Mouse (Mus musculus): ENCODE measurements around the gene Irf9. TPM values are rescaled to one million over a fixed set of nuclear protein-coding genes. Genes with fewer than 3 reads are reported as not detected.

Gene Irf9
- polyA plus RNA-seq, 1 experiment from 2014 or later, result 10.2 TPM

DNA sequence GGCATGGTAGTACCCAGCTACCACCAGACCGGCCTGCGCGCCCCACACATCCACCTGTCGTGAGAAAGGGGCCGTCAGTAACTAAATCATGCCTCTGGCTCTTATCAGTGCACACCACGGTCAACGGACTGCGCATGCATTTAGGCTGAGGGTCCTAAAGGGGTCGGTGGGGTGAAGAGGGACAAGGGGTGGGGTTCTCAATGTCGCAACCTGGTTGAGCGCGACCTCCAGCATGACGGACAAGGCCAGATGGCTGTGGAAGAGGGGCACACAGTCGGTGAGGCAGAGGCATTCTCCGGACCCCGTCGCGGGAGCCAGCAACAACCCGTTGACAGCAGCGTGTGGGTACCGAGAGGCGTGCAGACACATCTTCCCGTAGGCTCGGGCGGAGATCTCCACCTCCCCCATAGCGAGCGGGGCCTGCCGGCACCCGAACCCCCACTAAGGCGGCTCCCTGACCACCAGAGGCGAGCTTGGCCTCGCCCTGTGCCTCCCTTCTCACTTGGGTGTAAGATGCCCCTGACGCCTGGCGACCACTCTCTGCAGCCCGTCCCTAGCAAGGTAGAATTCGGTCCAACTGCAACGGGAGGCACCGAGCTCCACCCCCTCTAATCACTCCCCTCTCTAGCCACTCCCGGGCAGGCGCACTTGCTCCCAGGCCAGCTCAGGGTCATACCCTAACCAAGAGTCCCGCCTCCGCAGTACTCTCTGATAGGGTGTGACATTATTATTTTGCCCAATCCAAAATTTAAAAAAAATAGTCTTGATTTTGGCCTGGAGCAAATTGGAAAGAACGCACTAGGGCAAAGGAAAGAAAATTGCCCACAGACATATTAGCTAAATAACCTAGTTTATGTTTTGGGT is 18.4 kb upstream of the Irf9 start, which contains the start of gene Emc9:
TSS of gene Emc9 (minus strand) at position 601 of the 864 bp plus-strand sequence.
- Histone ChIP-seq H3K9me3 (no peaks in the 10 kb centered on the region), H3K4me2 (peak within 1 kb of the TSS; percentile 77), H3K36me3 (peaks cover 26% of the 10 kb centered on the region), H3K27ac (replicated peaks) (peak within 1 kb of the TSS; percentile 56), H3K4me1 (replicated peaks) (peaks cover 16% of the 10 kb centered on the region), H3K9ac (peak within 1 kb of the TSS; percentile 50), H3K27me3 (no peaks in the 10 kb centered on the region), H3K4me3 (peak within 1 kb of the TSS; percentile 46)
- ATAC-seq (ENCODE audit: low FRiP score, low read depth), result peak; percentile 77
- 3% methylated on average over 43 of the region's 43 CpGs for WGBS

DNA sequence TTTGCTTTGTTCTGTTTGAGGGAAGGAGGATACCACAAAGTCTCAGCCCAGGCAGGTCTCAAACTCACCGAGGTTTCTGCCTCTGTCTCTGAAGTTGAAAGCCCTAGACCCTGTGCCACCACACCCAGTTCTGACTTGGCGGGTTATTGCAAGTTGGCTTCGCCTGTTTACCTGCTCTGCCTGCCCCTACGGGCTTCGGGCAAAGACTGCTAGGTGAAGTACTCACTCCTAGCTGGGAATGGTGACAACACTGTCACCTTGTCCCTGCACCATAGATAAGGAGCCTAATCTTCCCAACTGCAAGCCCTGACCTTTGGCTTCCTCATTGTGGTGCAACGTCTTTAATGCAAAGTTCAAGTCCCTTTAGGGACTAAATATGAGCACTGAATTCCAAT is 17.8 kb upstream of the Irf9 start:
- Histone ChIP-seq H3K27ac (replicated peaks) (0 out of 2 replicates have a peak overlapping the region, but pooled peaks have one; percentile 32), H3K9me3 (no peaks in the 10 kb centered on the region), H3K4me3 (peak overlapping the region; percentile 46), H3K4me2 (peak overlapping the region; percentile 77), H3K4me1 (replicated peaks) (peaks cover 23% of the 10 kb centered on the region), H3K9ac (no peak overlapping the region), H3K27me3 (no peaks in the 10 kb centered on the region), H3K36me3 (peaks cover 25% of the 10 kb centered on the region)
- 58% methylated on average over 6 of the region's 6 CpGs for WGBS
- no peak for ATAC-seq (ENCODE audit: low FRiP score, low read depth)

GRCm38 (mm10) chr14:55586149-55586548 is 17.2 kb upstream of the Irf9 start:
- Histone ChIP-seq H3K4me3 (no peak overlapping the region), H3K4me1 (replicated peaks) (peaks cover 24% of the 10 kb centered on the region), H3K27me3 (no peaks in the 10 kb centered on the region), H3K36me3 (peaks cover 19% of the 10 kb centered on the region), H3K27ac (replicated peaks) (no peak overlapping the region), H3K9me3 (no peaks in the 10 kb centered on the region), H3K4me2 (no peak overlapping the region), H3K9ac (no peak overlapping the region)
- no peak for ATAC-seq (ENCODE audit: low FRiP score, low read depth)
- WGBS, result 94% methylated on average over 2 of the region's 2 CpGs

GRCm38 (mm10) chr14:55589271-55589670 is 14.1 kb upstream of the Irf9 start:
- Histone ChIP-seq H3K27me3 (no peaks in the 10 kb centered on the region), H3K9ac (no peak overlapping the region), H3K4me1 (replicated peaks) (peaks cover 43% of the 10 kb centered on the region), H3K4me3 (no peak overlapping the region), H3K27ac (replicated peaks) (no peak overlapping the region), H3K36me3 (peaks cover 11% of the 10 kb centered on the region), H3K4me2 (no peak overlapping the region), H3K9me3 (no peaks in the 10 kb centered on the region)
- no peak for ATAC-seq (ENCODE audit: low FRiP score, low read depth)
- WGBS, result 93% methylated on average over 5 of the region's 5 CpGs

DNA sequence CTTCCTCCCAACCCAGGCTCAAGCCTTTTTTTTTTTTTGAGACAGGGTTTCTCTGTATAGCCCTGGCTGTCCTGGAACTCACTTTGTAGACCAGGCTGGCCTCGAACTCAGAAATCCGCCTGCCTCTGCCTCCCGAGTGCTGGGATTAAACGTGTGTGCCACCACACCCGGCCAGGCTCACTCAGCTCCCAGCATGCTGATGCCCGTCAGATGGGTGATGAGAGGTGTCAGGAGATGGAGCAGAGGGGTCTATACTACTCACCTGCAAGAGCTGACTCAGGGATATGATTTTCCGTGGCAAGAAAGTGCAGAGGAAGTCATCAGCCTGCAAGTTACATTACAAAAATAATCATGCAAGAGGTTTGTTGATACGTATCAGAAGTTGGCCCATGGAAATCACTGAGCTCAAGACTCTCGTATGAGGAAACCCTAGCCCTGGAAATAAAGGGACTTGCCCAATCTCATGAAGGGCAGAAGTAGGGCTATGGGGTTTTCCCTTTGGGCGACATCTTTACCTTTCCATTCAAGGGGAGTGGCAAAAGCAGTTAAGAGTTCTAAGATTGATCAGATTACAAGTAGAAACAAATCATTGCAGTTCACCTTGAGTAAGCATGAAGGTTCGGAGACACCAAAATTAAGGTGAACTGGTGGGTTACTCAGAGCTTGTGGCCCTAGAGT is 13.5 kb upstream of the Irf9 start:
- ATAC-seq (ENCODE audit: low FRiP score, low read depth), result no peak
- Histone ChIP-seq H3K9me3 (no peaks in the 10 kb centered on the region), H3K4me1 (replicated peaks) (peaks cover 43% of the 10 kb centered on the region), H3K27ac (replicated peaks) (no peak overlapping the region), H3K9ac (peak overlapping the region; percentile 78), H3K4me3 (peak overlapping the region; percentile 80), H3K4me2 (peak overlapping the region; percentile 87), H3K27me3 (no peaks in the 10 kb centered on the region), H3K36me3 (peaks cover 17% of the 10 kb centered on the region)
- WGBS, result 90% methylated on average over 11 of the region's 11 CpGs

DNA sequence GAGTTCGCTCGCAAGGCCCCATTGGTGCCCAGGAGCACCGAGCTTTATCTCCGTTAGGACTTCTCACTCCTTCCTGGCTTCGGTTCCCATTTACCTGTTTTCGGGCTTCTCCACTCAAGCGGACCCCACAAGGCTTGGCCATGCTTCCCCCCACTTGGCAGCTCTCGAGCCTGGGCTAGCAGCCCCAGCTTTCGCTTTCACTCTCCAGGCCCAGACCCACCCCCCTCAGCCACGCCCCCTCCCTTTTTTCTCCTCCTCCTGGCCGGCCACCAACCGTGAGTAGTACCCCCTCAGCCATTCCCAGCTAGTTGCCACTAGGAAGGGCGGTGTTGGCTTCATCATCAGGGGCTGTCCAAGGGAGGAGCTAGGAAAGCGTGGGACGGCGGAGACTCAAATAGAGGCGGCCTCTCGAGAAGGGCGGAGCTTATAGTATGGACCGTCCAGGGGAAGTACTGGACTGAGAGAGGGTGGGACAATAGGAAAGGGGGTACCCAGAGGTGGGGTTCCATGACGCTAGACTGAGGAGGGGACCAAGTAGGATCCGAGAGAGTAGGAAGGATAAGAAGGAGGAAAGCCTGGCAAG is 12.5 kb upstream of the Irf9 start, which contains the start of gene Psme2:
TSS of gene Psme2 (minus strand) at position 366 of the 583 bp plus-strand sequence.
- peak within 1 kb of the TSS; percentile 80 for H3K4me3 ChIP-seq
- H3K27me3 ChIP-seq, result no peaks in the 10 kb centered on the region
- no peaks in the 10 kb centered on the region for H3K9me3 ChIP-seq
- peaks cover 37% of the 10 kb centered on the region for H3K4me1 ChIP-seq (replicated peaks)
- WGBS, result under 1% methylated on average over 21 of the region's 22 CpGs
- H3K9ac ChIP-seq, result peak within 1 kb of the TSS; percentile 78
- peak within 1 kb of the TSS; percentile 96 for H3K27ac ChIP-seq (replicated peaks)
- ATAC-seq (ENCODE audit: low FRiP score, low read depth), result peak; percentile 95
- H3K36me3 ChIP-seq, result peaks cover 26% of the 10 kb centered on the region
- H3K4me2 ChIP-seq, result peak within 1 kb of the TSS; percentile 87

DNA sequence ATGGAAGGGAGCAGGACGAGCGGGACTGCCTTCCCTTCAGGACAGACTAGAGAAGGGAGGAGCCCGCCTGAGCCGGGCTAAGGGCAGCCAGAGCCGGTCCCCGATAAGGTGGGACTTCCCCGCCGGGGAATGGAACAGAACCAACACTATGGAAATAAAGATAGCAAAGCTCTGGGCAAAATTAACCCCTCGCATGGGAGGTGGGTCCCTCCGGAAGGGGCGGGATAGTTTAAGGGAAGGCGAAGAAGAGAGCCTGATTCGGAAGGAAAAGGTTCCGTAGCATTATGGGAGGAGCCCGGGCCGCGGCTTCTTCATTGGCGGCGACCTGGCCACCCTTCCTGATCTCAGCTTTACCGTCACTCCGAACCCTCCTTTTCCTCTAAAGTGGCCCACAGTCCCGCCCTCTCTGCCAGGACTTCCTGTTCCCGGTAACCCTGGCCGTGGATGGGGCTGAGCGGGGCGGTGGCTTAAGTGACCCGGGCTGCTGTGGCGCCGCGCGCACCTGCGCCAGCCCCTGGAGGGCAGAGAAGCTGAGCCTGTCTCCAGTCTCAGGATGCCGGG is 12.0 kb upstream of the Irf9 start, which contains the start of gene Rnf31:
TSS of gene Rnf31 (plus strand) at position 378 of the 561 bp plus-strand sequence.
- no peaks in the 10 kb centered on the region for H3K27me3 ChIP-seq
- H3K9me3 ChIP-seq, result no peaks in the 10 kb centered on the region
- H3K36me3 ChIP-seq, result peaks cover 31% of the 10 kb centered on the region
- ATAC-seq (ENCODE audit: low FRiP score, low read depth), result peak; percentile 90
- H3K27ac ChIP-seq (replicated peaks), result peak within 1 kb of the TSS; percentile 96
- under 1% methylated on average over 33 of the region's 33 CpGs for WGBS
- H3K4me2 ChIP-seq, result peak within 1 kb of the TSS; percentile 87
- peak within 1 kb of the TSS; percentile 80 for H3K4me3 ChIP-seq
- peak within 1 kb of the TSS; percentile 78 for H3K9ac ChIP-seq
- peaks cover 37% of the 10 kb centered on the region for H3K4me1 ChIP-seq (replicated peaks)

DNA sequence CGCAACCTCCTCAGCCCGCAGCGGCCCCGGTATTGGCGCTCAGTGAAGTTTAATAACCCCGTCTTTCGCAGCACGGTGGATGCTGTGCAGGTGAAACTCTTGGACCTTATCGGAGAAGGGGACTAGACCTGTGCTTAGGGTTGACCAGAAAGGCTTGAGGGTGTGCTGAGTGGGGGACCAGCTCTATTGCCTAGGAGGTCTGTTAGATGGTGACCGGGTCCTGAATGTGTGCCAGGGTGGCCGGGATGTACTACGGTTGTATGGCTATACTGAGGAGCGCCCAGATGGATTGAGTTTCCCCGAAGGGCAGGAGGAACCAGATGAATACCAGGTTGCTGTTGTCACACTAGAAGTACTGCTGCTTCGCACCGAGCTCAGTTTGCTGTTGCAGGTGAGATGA is 11.1 kb upstream of the Irf9 start:
- H3K4me3 ChIP-seq, result peak overlapping the region; percentile 80
- H3K4me1 ChIP-seq (replicated peaks), result peaks cover 37% of the 10 kb centered on the region
- 8% methylated on average over 16 of the region's 16 CpGs for WGBS
- no peaks in the 10 kb centered on the region for H3K9me3 ChIP-seq
- H3K27ac ChIP-seq (replicated peaks), result peak overlapping the region; percentile 96
- peak overlapping the region; percentile 78 for H3K9ac ChIP-seq
- no peak for ATAC-seq (ENCODE audit: low FRiP score, low read depth)
- H3K36me3 ChIP-seq, result peaks cover 37% of the 10 kb centered on the region
- H3K4me2 ChIP-seq, result peak overlapping the region; percentile 87
- H3K27me3 ChIP-seq, result no peaks in the 10 kb centered on the region

DNA sequence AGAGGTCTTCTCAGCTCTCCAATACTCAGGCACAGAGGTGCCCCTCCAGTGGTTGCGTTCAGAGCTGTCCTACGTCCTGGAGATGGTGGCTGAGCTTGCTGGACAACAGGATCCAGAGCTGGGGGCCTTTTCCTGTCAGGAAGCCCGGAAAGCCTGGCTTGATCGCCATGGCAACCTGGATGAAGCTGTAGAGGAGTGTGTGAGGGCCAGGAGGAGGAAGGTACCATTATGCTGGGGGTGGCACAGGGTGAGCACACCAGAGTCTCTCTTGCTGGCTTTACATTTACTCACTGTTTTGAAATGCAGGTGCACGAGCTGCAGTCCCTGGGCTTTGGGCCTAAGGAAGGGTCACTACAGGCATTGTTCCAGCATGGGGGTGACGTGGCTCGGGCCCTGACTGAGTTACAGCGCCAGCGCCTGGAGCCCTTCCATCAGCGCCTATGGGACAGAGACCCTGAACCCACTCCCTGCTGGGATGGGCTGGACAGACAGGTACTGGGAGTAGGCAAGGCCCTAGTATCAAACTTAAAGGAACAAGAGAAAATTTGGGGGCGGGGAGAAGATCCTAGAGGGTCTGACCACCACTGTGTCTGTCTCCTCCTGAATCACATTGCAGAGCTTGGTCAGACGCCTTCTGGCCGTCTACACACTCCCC is 7.2 kb upstream of the Irf9 start:
- no peak for ATAC-seq (ENCODE audit: low FRiP score, low read depth)

GRCm38 (mm10) chr14:55598521-55599390 is 4.6 kb upstream of the Irf9 start:
- no peaks in the 10 kb centered on the region for H3K27me3 ChIP-seq
- H3K9ac ChIP-seq, result no peak overlapping the region
- H3K4me2 ChIP-seq, result no peak overlapping the region
- H3K4me1 ChIP-seq (replicated peaks), result peaks cover 9% of the 10 kb centered on the region
- 93% methylated on average over 21 of the region's 21 CpGs for WGBS
- peaks cover 83% of the 10 kb centered on the region for H3K36me3 ChIP-seq
- no peaks in the 10 kb centered on the region for H3K9me3 ChIP-seq
- H3K4me3 ChIP-seq, result no peak overlapping the region
- ATAC-seq (ENCODE audit: low FRiP score, low read depth), result no peak
- no peak overlapping the region for H3K27ac ChIP-seq (replicated peaks)

More for the DNA sequence above, 7.2 kb upstream of the Irf9 start:
- no peaks in the 10 kb centered on the region for H3K27me3 ChIP-seq
- WGBS, result 75% methylated on average over 13 of the region's 13 CpGs
- no peak overlapping the region for H3K4me2 ChIP-seq
- H3K27ac ChIP-seq (replicated peaks), result no peak overlapping the region
- peaks cover 23% of the 10 kb centered on the region for H3K4me1 ChIP-seq (replicated peaks)
- H3K4me3 ChIP-seq, result no peak overlapping the region
- H3K9me3 ChIP-seq, result no peaks in the 10 kb centered on the region
- peaks cover 60% of the 10 kb centered on the region for H3K36me3 ChIP-seq
- H3K9ac ChIP-seq, result no peak overlapping the region
